Mouse (Mus musculus): ENCODE measurements at regions not wholly inside any gene's neighbourhood (a gene's known extent, or its start where the extent isn't known, plus 50 kb on each side); places are given as distances from the start of the nearest gene placed in this dataset.

- whole genome bisulfite sequencing, result 82% methylated on average over 3 of the region's 3 CpGs
- no peak for TF ChIP-seq CTCF (IDR thresholded peaks at IDR 0.05; ENCODE audit: insufficient read depth, low read depth, low read length)
- no peak for TF ChIP-seq POLR2A (IDR thresholded peaks at IDR 0.05; ENCODE audit: insufficient read depth, low read depth, low read length)
- H3K27ac ChIP-seq (ENCODE audit: insufficient read depth, low read depth, low read length), result no peak overlapping the region
Observed at GRCm38 (mm10) chr13:53911846-53912245, 143.7 kb downstream of the Drd1 start.

GRCm38 (mm10) chr13:53911261-53911660 is 144.2 kb downstream of the Drd1 start:
- no peak overlapping the region for H3K4me3 ChIP-seq (ENCODE audit: insufficient read depth, low read depth, low read length)
- TF ChIP-seq POLR2A (IDR thresholded peaks at IDR 0.05; ENCODE audit: insufficient read depth, low read depth, low read length) (no peak), CTCF (IDR thresholded peaks at IDR 0.05; ENCODE audit: insufficient read depth, low read depth, low read length) (no peak)
- 91% methylated on average over 8 of the region's 8 CpGs for WGBS
- peaks cover 4% of the 10 kb centered on the region; the same call in 1 of the 2 replicates for H3K4me1 ChIP-seq (ENCODE audit: control insufficient read depth, insufficient read depth, low read length)
- no peak overlapping the region for H3K27ac ChIP-seq (ENCODE audit: insufficient read depth, low read depth, low read length)

More at GRCm38 (mm10) chr13:53911846-53912245, 143.7 kb downstream of the Drd1 start:
- H3K4me1 ChIP-seq (ENCODE audit: control insufficient read depth, insufficient read depth, low read length), result peaks cover 4% of the 10 kb centered on the region; the same call in 1 of the 2 replicates
- no peak overlapping the region for H3K4me3 ChIP-seq (ENCODE audit: insufficient read depth, low read depth, low read length)

DNA sequence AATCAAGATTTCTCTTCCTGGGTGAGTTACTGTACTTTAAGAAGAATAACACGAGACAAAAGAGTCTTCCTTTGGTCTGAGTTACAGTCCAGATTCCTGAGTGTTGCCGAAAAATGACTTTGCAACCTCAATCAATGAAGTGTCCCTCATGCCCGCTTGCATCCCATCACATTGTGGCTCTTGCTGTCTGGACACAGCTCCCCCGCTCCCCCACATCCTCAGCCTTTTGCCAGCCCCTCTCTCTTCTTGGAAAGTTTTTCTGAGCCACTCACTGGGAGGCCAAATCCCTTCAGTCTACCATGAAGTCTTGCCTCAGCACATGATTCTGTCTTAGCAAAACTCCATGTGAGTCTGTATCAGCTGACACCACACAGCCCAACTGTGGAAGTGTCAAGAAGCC is 145.3 kb downstream of the Drd1 start:
- no peak overlapping the region for H3K27ac ChIP-seq (ENCODE audit: insufficient read depth, low read depth, low read length)
- no peak for TF ChIP-seq POLR2A (IDR thresholded peaks at IDR 0.05; ENCODE audit: insufficient read depth, low read depth, low read length)
- TF ChIP-seq CTCF (IDR thresholded peaks at IDR 0.05; ENCODE audit: insufficient read depth, low read depth, low read length), result no peak
- H3K4me3 ChIP-seq (ENCODE audit: insufficient read depth, low read depth, low read length), result no peak overlapping the region
- 86% methylated on average over 4 of the region's 4 CpGs for WGBS
- H3K4me1 ChIP-seq (ENCODE audit: control insufficient read depth, insufficient read depth, low read length), result no peaks in the 10 kb centered on the region

DNA sequence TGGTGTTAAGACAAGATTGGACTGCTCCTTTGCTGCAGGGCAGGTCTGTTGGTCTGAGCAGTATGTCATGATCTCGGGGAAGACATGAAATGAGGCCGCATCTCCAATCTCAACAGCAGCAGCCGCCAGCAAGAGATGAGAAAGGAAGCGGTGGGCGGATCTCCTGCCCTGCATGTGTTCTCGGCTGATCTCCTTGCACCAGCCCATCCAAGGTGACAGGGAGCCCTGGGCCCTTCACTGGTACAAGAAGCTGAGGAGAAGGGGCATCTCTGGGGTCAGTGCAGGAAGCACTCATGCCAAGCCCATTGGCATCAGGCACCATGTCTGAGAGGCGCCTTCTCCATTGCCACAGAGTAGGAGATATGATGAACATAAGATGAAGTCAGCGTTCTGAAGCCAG is 151.0 kb downstream of the Drd1 start:
- no peak for TF ChIP-seq CTCF (IDR thresholded peaks at IDR 0.05; ENCODE audit: insufficient read depth, low read depth, low read length)
- no peak for TF ChIP-seq POLR2A (IDR thresholded peaks at IDR 0.05; ENCODE audit: insufficient read depth, low read depth, low read length)
- WGBS, result 89% methylated on average over 8 of the region's 8 CpGs
- Histone ChIP-seq H3K4me1 (ENCODE audit: control insufficient read depth, insufficient read depth, low read length) (peaks cover 7% of the 10 kb centered on the region), H3K4me3 (ENCODE audit: insufficient read depth, low read depth, low read length) (no peak overlapping the region), H3K27ac (ENCODE audit: insufficient read depth, low read depth, low read length) (no peak overlapping the region)

- Histone ChIP-seq H3K27ac (ENCODE audit: insufficient read depth, low read depth, low read length) (no peak overlapping the region), H3K4me1 (ENCODE audit: control insufficient read depth, insufficient read depth, low read length) (peaks cover 10% of the 10 kb centered on the region), H3K4me3 (ENCODE audit: insufficient read depth, low read depth, low read length) (no peak overlapping the region)
- no peak for TF ChIP-seq POLR2A (IDR thresholded peaks at IDR 0.05; ENCODE audit: insufficient read depth, low read depth, low read length)
- no peak for TF ChIP-seq CTCF (IDR thresholded peaks at IDR 0.05; ENCODE audit: insufficient read depth, low read depth, low read length)
- 28% methylated on average over 7 of the region's 7 CpGs for whole genome bisulfite sequencing
Observed at GRCm38 (mm10) chr13:53903626-53904025, 151.9 kb downstream of the Drd1 start.

DNA sequence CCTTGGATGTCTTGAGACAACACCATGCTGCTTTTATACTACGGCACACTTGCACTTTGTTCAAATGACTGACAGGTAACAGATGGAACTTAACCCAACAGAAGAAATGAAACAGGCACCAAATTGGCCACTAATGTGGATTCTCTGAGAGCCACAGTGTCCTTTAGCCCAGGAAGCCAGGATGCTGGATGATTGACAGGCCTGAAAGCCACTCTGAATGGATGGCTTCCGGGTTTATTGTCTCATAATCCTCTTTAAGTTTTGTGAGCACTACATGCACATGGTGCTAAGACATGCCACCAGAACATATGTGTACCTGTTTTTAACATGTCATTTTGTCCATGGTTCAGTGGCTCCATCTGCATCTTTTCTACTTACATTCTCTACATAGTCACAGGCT is 152.7 kb downstream of the Drd1 start:
- 85% methylated on average over 2 of the region's 2 CpGs for whole genome bisulfite sequencing
- H3K4me1 ChIP-seq (ENCODE audit: control insufficient read depth, insufficient read depth, low read length), result peaks cover 11% of the 10 kb centered on the region
- no peak overlapping the region for H3K27ac ChIP-seq (ENCODE audit: insufficient read depth, low read depth, low read length)
- TF ChIP-seq CTCF (IDR thresholded peaks at IDR 0.05; ENCODE audit: insufficient read depth, low read depth, low read length) (no peak), POLR2A (IDR thresholded peaks at IDR 0.05; ENCODE audit: insufficient read depth, low read depth, low read length) (no peak)
- no peak overlapping the region for H3K4me3 ChIP-seq (ENCODE audit: insufficient read depth, low read depth, low read length)

GRCm38 (mm10) chr13:53900406-53901025 is 155.0 kb downstream of the Drd1 start:
- WGBS, result 83% methylated on average over 3 of the region's 3 CpGs
- Histone ChIP-seq H3K4me1 (ENCODE audit: control insufficient read depth, insufficient read depth, low read length) (peaks cover 11% of the 10 kb centered on the region), H3K4me3 (ENCODE audit: insufficient read depth, low read depth, low read length) (no peak overlapping the region), H3K27ac (ENCODE audit: insufficient read depth, low read depth, low read length) (no peak overlapping the region)
- TF ChIP-seq CTCF (IDR thresholded peaks at IDR 0.05; ENCODE audit: insufficient read depth, low read depth, low read length) (no peak), POLR2A (IDR thresholded peaks at IDR 0.05; ENCODE audit: insufficient read depth, low read depth, low read length) (no peak)

DNA sequence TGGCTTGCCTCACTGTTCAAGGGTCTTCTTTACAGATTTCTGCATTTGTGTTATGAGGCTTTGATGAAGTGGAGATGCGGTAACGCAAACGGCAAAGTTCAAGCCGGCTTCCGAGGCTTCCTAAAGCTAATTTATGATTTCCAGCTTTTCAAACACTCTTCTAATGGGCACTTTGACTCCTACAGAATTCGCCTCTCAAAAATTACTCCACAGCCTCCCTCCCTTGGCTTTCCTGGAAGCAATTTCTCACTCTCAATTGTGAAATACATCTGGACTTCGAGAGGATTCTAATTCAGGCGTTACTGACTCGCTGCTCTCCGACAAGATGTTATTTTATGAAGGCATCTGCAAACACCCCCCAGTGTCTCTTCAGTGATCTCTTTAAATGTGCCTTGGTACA is 157.2 kb downstream of the Drd1 start:
- H3K27ac ChIP-seq (ENCODE audit: insufficient read depth, low read depth, low read length), result no peak overlapping the region
- peaks cover 4% of the 10 kb centered on the region; the same call in 1 of the 2 replicates for H3K4me1 ChIP-seq (ENCODE audit: control insufficient read depth, insufficient read depth, low read length)
- TF ChIP-seq POLR2A (IDR thresholded peaks at IDR 0.05; ENCODE audit: insufficient read depth, low read depth, low read length), result no peak
- no peak for TF ChIP-seq CTCF (IDR thresholded peaks at IDR 0.05; ENCODE audit: insufficient read depth, low read depth, low read length)
- 37% methylated on average over 10 of the region's 10 CpGs for WGBS
- no peak overlapping the region for H3K4me3 ChIP-seq (ENCODE audit: insufficient read depth, low read depth, low read length)

- H3K4me1 ChIP-seq (ENCODE audit: control insufficient read depth, insufficient read depth, low read length), result peaks cover 3% of the 10 kb centered on the region; the same call in 1 of the 2 replicates
- no peak overlapping the region for H3K4me3 ChIP-seq (ENCODE audit: insufficient read depth, low read depth, low read length)
- TF ChIP-seq CTCF (IDR thresholded peaks at IDR 0.05; ENCODE audit: insufficient read depth, low read depth, low read length) (no peak), POLR2A (IDR thresholded peaks at IDR 0.05; ENCODE audit: insufficient read depth, low read depth, low read length) (no peak)
- H3K27ac ChIP-seq (ENCODE audit: insufficient read depth, low read depth, low read length), result no peak overlapping the region
- 97% methylated on average over 2 of the region's 2 CpGs for WGBS
Observed at GRCm38 (mm10) chr13:53897176-53897575, 158.3 kb downstream of the Drd1 start.

All from olfactory bulb, adult 2 months (tissue).